Mouse (Mus musculus): ENCODE data around the gene Ccr7.

- TF ChIP-seq CTCF (IDR thresholded peaks at IDR 0.05; ENCODE audit: low read depth) (no peak), EP300 (IDR thresholded peaks at IDR 0.05; ENCODE audit: low read depth) (no peak)
Observed at GRCm38 (mm10) chr11:99152323-99153144, 2.3 kb downstream of the Ccr7 start.
